Mouse (Mus musculus) adrenal gland, postnatal 4 days (tissue): Measurements from ENCODE around the gene Tmem245. TPM values are rescaled to one million over a fixed set of nuclear protein-coding genes. Genes with fewer than 3 reads are reported as not detected.
A peak's percentile ranks its signal among the peaks of the same experiment; 100 is the strongest.

Source experiments
- DNase-seq, 2 experiments: peaks; one replicate each; pipeline ENCODE4 v3.0.0; 2021 to 2022; ENCODE audit warnings: low spot score in 2 of 2, mixed read lengths in 2 of 2
- long read RNA-seq, 2 experiments: library from polyadenylated mRNA; stranded (forward); transcript quantifications; one replicate each; pipeline ENCODE4 v2.0.0; 2021
- total RNA-seq, 2 experiments: library from RNA; stranded (reverse); gene quantifications; 2 replicates each; pipeline ENCODE4 v1.2.3; 2021

The Tmem245 gene
- 10 to 100 TPM; 40.9 to 43.7 TPM for total RNA-seq
- long read RNA-seq, experiment 1, partial matches to known transcripts, result 0 of 5 reads
- long read RNA-seq, experiment 1, other reads (novel, unspliced or antisense), result 5 of 5 reads
- long read RNA-seq, experiment 2, partial matches to known transcripts, result 0 of 14 reads
- long read RNA-seq, experiment 2, other reads (novel, unspliced or antisense), result 13 of 14 reads

DNA sequence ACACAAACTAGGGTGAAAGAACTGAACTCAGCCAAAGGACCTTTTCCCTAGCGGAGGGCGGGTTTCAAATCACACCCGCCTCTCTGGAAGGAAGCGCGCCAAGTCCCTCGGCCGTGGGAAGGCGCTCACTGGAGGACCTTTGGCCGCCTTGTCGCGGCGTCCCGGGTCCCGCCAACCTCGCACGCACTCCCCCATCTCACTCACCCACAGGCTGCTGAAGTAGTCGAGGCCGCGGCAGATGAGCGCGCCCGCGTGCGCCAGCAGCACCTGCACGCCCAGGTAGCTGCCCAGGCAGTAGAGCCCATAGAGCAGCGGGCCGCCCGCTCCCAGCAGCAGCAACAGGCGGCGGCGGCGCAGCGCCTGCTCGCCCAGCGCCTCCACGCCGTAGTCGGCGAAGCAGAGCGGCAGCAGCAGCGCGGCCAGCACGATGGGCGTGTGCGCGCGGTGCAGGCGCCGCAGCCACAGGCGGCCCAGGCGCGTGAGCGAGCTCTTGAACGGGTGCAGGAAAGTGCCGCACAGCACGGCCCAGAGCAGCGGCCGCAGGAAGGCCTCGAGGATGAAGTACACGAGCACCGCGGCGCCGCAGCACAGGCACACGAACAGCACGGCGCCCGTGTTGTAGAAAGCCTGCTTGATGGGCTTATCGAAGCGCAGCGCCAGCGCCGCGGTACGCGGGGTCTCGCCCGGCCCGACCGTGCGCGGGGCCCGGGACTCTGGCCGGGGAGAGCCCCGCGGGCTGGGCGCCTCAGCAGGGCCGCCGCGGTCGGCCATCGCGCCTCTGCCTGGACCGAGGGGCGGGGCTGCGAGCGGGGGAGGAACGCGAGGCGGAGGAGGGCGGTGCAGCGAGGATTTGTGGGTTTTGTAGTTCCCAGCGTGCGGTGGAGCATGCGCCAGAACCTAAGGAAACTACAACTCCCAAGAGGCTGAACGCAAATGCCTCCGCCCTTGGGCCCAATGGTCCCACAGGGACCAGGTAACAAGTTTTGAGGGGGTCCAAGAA lies at the start of gene Tmem245:
TSS of gene Tmem245 (minus strand) at position 797 of the 1,000 bp plus-strand sequence.
- peak; percentile 68 to 83 for DNase-seq

DNA sequence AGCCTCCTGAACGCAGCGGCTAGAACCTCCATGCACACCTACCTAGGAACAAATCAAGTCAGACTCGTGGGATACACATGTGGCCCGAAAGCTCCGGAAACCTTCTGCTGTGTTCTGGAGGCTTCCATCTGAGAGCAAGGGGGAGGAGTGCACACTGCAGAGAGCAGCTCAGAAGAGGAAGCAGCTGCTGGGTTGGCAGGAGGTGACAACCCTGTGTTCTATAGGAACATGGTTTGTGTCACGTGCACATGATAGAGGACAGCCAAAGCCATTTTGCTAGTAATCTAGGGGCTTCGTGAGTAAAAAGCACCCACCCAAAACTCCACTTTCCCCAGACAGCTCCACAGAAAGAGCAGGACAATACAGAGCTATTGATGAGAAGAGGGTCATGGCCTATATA lies 46.1 kb upstream of the Tmem245 start:
- DNase-seq, result no peak

DNA sequence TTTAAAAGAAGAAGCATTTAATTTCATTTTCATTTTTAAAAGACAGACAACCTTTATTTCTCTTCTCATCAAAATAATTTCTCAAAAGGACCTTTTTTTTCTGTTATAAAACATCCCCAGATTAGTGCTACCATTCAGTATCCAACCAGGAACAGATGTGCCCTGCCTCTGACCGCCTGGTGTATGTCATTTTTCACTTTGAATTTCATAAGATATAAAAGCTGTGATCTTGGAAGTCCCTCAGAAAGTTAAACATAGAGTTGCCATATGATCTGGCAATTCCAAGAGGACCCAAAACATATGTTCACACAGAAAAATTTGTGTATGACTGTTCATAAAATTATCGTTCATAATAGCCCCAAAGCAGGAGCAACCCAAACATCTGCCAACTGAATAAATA lies 44.7 kb upstream of the Tmem245 start:
- no peak for DNase-seq

GRCm38 (mm10) chr4:56990215-56990584 lies 43.0 kb upstream of the Tmem245 start, which contains the start of gene Frrs1l:
Frrs1l (minus strand) TSS chr4:56990391.
- DNase-seq, result no peak

- DNase-seq, result no peak
These were observed 42.4 kb upstream of the Tmem245 start for GRCm38 (mm10) chr4:56989431-56990214.

GRCm38 (mm10) chr4:56965586-56966179 lies 18.4 kb upstream of the Tmem245 start:
- no peak for DNase-seq

DNA sequence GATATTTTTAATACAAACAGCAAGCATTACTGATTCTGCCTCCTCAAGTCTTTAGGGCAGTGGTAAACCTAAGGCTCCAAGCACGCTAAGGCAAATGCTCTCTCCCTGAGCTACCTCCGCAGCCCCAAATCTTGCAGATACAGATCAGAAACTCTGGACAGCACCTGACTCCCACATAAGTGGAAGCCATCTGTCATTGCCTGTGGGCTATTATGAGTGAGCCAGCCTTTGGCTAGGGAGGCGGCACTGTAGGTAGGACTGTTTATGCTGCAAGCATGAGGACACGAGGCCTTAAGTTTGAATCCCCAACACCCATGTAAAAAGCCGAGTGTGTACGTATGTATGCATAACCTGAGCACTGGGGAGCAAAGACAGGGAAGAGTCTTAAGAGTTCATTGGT lies 16.4 kb upstream of the Tmem245 start:
- DNase-seq, result no peak

- DNase-seq, result no peak
These were observed 14.2 kb upstream of the Tmem245 start for GRCm38 (mm10) chr4:56961320-56961925.

DNA sequence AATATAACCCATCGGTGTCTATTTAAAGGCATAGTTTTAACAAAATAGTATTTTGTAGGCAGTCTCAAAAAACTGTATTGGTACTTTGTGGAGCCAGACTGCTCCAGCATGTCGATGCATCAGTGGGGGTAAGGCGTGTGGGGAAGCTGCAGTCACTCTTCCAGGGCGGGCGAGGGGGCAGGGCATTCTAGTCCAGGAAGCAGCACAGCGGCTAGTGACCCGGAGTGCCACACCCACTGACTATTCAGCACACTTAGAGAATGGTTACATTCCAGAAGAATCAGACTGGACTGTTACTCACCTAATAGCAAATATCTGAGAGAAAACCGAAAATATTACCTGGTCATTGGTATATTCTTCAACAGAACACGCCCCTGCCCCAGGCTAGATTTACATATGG lies 10.3 kb upstream of the Tmem245 start:
- no peak for DNase-seq

DNA sequence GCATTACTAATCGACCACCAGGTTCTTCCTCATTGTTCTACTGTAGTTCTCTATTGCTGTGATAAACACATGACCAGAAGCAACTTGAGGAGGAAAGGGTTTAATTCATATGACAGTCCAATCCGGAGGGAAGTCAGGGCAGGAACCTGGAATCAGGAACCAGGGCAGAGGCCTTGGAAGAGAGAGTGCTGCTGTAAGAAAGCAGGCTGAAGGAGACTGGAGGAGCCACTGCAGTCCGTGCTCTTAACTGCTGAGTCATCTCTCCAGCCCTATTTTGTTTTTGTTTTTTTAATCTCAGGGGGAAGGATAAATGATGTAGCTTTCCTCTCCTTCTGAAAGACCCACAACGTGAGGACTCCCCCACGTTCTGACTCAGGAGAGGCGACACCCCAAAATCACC lies 6.0 kb upstream of the Tmem245 start:
- no peak for DNase-seq

DNA sequence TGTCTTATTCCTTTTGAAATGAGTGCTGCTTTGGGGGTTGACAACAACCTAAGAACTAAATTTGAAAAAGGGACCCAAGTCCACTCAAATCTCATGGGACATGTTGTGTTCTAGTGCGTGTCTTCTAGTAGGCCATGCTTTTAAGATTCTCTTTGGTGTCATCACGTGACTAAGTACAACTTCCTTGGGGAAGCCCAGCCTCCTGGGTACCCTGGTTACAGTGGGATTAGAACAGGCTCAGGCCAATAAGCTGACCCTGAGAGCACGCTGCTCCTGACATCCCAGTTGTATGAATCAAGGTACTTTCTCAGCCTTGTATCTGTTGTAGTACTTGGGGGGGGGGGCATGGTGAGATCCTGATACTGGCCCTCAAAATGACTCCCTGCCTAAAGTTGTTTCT lies 4.5 kb upstream of the Tmem245 start:
- no peak for DNase-seq

DNA sequence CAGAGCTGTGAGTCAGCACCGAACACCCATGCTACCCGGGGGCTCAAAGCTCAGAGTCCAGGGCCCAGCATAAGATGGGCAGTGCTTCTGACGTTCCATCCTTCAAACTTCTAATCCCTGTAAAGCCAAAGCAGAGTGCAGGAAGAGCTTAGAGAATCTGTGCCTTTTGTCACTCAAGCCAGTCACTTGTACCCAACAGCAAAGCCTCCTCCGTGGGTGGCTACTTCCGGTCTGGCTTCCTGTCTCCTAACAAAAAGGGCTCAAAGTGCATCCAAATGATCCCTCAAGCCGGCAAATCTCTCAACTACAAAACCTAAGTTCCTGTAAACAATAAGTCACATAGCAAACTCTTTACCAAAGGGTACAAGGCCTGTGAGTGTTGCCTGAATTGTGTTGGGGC lies 2.3 kb upstream of the Tmem245 start:
- no peak for DNase-seq

- DNase-seq, result no peak
These were observed 1.1 kb downstream of the Tmem245 start for GRCm38 (mm10) chr4:56946180-56946579.

- no peak for DNase-seq
These were observed 3.0 kb downstream of the Tmem245 start for GRCm38 (mm10) chr4:56944286-56944685.

DNA sequence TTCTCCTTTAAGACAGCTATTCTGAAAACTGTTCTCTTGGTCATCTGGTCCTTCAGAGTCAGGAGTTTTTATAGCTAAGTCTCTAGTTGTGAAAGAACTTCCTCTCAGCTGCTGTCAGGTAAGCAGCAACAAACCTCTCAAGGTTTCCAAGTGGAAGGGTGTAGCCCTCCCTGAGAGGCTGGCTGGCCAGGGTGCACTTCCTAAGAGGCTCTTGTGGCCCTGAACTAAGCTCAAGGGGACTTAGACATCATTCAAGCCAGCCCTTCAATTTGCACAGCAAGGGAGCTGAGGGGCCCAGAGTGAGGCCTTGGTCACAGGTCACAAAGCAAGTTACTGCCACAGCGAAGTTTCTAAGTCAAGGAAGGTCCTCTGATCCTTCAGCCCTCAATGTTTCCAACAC lies 4.0 kb downstream of the Tmem245 start:
- DNase-seq, result no peak

DNA sequence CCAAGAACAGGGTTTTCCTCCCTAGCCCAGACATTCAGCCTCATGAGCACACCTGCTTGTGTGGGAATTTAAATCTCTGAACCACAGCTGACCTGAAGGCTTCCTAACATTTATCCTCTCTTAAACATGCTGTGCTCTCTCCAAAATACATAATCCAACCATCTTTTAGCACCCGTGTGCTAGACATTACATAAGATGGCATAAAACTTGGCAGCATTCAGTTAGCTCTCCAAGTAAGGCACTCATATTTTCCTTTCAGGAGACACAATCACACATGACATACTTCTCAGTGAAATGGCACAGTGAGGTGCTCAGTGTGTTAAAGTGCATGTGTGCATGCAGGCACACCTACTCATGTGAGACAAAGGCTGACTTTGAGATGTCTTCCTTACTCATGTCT lies 4.7 kb downstream of the Tmem245 start:
- no peak for DNase-seq

DNA sequence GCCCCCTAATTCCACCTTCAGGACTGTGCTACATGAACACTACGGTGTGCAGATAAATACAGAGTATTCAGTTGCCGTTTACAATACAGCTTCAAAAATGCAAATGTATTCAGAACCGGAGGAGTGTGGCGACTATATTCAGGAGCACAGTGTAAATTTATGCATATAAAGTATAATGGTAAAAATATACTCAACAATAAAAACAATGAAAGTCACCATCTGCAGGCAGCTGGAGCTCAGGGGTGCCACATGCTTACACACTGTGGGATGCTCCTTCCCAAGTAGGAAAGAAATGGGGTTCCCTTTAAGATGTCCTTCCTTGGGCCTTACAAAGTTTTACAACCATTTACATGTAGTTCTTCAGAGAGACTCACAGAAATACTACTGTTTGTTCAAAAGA lies 5.8 kb downstream of the Tmem245 start:
- DNase-seq, result no peak

- DNase-seq, result no peak
These were observed 10.1 kb downstream of the Tmem245 start for GRCm38 (mm10) chr4:56937136-56937535.

- no peak for DNase-seq
These were observed 11.9 kb downstream of the Tmem245 start for GRCm38 (mm10) chr4:56935327-56935726.

GRCm38 (mm10) chr4:56933154-56933553 lies 14.1 kb downstream of the Tmem245 start:
- DNase-seq, result no peak

- DNase-seq, result no peak
These were observed 15.1 kb downstream of the Tmem245 start for GRCm38 (mm10) chr4:56932096-56932495.
